Mouse (Mus musculus) adrenal gland, adult 8-10 months (tissue): ENCODE measurements around the gene Camta1. TPM values are rescaled to one million over a fixed set of nuclear protein-coding genes. Genes with fewer than 3 reads are reported as not detected.
A peak's percentile ranks its signal among the peaks of the same experiment; 100 is the strongest.

Experiments used
- DNase-seq: peaks from one replicate; pipeline ENCODE4 v3.0.0; 2022
- total RNA-seq, 4 experiments: library from RNA; stranded (reverse); gene quantifications; 2 replicates each; pipeline ENCODE4 v1.2.4; 2022

Gene Camta1
- total RNA-seq, 4 experiments from 2014 or later = 23.6 to 59.6 (median 36.5) TPM

GRCm38 (mm10) chr4:151141196-151141880 lies 720.3 kb downstream of the Camta1 start:
- DNase-seq = peak; percentile 82

DNA sequence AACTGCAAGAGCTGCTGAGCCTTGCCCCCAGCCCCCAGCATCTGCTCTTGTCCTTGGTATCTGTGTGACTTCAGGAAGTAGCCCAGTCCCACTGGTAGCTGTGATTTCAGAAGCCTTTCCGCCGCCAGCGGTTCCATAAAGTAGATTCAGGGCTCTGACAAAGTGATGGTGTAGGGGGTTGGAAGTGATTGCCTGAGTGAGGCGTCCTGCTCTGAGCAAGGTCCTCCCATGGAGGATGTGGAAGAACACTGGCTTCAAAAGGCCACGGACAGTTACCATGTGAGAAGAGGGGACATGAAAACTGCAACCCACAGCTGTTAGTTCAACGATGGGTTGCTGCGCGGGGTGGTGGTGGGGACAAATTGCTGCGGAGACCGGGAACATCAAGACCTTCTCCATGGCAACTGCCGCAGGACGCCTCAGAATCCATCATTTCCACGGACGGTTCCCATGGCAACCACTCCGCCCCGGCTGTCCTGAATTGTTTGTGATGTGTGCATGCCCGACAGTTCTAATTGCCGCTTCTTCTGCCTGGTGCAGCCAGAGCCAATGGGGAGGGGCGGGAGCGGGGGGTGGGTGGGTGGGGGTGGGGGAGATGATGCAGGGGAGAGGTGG lies 721.2 kb downstream of the Camta1 start:
- no peak for DNase-seq

GRCm38 (mm10) chr4:151139053-151139840 lies 722.4 kb downstream of the Camta1 start:
- peak; percentile 41 for DNase-seq

GRCm38 (mm10) chr4:151138586-151138985 lies 723.1 kb downstream of the Camta1 start:
- DNase-seq = no peak

DNA sequence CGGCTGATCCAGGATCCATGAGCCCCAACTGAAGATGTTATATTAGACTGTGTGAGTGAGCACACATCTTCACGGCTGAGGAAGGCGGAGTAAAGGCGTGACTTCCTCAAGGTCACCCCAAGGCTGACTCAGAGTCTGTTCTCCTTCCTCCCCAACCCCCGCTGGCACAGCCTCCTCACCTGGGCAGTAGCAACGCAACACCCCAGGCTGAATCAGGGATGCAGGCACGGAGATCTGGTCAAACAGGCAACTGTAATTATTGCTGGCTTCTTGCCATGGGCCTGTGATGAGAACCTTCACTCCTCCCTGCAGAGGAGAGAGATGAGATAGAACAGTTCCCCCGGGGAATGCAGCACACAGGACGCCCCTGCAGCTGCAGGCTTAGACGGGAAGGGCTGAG lies 723.5 kb downstream of the Camta1 start:
- DNase-seq = no peak

DNA sequence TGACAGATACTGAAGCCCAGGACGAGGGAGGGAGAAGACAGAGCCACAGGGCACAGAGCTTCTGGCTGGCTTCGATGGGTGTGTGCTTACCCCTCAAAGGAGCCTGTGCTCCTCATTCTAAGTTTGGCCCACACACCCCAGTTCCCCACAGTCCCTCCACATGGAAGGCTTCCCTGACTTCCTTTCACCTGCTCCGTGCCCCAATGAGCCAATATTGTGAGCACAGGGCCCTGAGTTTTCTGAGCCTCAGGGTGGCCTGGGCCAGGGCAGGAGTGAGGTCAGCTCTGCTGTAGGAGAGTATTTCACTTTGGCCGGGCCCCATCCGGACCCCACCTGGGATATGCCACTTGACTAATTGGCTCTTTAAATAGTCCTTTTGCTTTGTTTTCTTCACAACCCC lies 724.0 kb downstream of the Camta1 start:
- no peak for DNase-seq

DNA sequence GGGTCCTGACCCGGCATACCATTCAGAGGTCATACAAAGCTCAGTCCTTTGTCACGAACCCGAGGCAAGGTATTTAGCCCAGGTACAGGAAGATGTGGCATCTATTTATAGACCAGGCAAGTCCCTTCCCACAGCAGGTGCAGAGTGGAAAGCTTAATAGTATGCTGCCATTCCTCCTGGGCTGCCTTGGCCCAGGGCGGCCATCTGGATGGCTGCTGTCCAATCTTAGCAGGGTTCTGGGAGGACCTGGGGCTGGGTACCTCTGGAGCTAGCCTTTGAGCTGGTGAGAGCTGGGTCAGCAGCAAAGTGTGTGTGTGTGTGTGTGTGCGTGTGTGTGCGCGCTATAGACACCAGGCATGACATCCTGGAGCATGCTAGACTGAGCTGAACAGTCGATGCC lies 726.2 kb downstream of the Camta1 start:
- no peak for DNase-seq

DNA sequence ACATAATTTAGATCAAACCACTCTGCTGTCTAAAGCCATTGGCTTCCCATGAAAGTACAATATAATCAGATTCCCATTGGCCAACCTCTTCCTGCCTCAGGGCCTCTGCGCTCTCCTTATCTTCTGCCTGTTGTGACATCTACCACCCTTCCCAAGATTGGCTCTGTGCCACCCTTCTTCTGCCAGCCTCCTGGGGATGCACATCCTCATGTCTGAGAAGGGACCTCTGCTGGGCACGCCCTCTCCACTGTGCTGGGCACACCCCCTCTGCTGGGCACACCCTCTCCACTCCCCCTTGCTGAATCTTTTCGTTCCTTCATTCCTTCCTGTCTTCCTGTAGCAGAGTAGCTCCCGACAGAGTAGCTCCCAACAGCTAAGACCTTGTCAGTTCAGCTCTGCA lies 727.9 kb downstream of the Camta1 start:
- no peak for DNase-seq

- DNase-seq = no peak
Observed at GRCm38 (mm10) chr4:151132493-151132892, 729.2 kb downstream of the Camta1 start.

- DNase-seq = no peak
Observed at GRCm38 (mm10) chr4:151130756-151131490, 730.8 kb downstream of the Camta1 start.

- DNase-seq = no peak
Observed at GRCm38 (mm10) chr4:151129725-151130557, 731.7 kb downstream of the Camta1 start.

DNA sequence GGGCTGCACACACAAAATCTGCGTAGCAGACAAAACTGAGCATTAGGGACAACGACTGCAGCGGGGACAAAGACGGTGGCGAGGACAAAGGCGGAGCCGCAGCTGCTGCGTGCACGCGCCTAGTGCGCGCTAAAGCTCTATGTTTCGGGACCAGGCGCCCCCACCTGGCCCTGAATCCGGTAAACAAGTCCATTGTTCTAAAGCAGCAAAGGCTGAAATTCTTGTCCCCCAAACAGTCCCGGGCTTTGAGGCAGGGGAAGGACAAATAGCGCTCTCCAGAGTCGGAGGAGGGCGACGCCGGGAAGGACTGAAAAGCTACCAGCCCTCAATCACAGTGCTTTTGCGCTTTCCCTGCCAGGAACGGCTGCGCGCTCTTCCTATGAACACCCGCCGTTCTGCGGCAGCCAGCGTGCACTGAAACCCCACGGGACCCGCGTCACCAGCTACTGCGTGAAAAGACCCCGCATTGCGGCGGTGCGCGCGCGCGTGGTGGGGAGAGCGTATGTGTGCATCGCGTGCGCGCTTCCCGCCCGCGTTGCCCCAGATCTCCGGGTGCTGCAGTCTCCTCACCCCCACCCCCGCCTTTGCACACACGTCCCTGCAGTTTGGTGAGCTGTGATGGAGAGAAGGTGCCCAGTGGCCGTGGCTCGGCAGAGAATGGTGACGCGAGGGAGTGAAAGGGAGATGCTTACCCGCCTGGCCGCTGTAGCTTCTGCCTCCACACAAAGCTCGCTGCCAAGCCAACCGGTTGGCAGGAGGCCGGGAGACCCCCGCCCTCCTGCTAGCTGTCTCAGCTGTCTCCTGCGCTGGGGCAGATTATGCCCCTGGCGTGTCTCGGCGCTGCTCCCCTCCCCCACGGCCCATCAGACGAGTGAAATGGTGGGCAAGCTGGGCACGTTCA lies 732.8 kb downstream of the Camta1 start:
- no peak for DNase-seq

DNA sequence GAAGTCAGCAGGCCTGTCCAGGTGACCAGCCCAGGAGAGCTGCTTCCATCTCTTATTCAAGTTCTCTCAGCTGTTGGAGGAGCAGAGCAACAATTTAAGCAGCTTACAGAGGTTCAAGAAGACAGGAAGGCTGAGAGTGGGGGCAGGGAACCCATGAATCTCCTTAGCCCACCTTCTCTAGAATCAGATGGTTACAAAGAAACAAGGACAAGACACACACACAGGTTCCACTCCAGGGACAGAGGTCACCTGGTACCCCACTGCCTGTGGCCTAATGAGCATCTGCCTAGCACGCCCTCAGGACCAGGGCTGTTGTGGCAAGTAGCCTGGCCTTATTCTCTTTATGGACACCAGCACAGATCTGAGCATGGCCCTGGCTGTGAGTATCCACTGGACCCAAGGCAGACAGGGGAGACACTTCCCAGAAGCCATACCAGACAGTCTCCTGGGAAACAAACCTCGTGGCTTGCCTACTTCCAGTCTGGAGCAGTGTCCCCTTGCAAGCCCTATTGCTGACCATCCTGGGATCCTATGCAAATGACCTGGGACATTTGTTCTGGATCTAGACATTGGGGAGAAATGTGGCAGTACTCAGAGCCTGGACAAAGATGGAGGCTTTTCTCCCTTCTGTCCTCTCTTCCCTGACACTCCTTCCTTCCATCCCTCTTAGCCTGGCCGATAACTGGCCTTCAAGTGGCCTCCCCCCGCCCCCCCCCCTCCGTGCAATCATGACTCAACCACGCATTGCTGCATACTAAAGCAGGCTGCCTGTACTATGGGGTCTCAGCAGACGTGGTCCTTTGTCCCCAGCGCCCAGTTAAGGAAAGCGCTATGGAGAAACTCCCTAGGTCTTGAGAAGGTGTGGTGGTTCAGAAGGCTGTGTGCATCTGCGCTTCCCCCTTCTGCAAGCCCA lies 733.8 kb downstream of the Camta1 start:
- no peak for DNase-seq

DNA sequence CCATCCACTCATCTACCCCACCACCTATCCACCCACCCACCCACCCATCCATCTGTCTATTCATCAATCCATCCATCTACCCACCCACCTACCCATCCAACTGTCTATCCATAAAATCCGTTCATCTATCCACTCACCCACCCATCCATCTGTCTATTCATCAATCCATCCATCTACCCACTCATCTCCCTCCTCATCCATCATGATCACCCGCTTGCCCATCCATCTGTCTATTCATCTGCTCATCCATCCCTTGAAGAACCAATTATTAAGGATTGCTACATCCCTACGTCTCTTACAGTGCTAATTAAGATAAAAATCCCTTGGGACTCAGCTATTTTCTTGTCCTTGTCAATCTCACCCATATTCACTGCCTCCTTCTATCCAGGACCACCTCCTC lies 742.8 kb downstream of the Camta1 start:
- no peak for DNase-seq

- DNase-seq = no peak
Observed at GRCm38 (mm10) chr4:151114574-151114973, 747.1 kb downstream of the Camta1 start.

GRCm38 (mm10) chr4:151111226-151111625 lies 750.5 kb downstream of the Camta1 start:
- no peak for DNase-seq

- no peak for DNase-seq
Observed at GRCm38 (mm10) chr4:151108834-151109241, 752.8 kb downstream of the Camta1 start.

DNA sequence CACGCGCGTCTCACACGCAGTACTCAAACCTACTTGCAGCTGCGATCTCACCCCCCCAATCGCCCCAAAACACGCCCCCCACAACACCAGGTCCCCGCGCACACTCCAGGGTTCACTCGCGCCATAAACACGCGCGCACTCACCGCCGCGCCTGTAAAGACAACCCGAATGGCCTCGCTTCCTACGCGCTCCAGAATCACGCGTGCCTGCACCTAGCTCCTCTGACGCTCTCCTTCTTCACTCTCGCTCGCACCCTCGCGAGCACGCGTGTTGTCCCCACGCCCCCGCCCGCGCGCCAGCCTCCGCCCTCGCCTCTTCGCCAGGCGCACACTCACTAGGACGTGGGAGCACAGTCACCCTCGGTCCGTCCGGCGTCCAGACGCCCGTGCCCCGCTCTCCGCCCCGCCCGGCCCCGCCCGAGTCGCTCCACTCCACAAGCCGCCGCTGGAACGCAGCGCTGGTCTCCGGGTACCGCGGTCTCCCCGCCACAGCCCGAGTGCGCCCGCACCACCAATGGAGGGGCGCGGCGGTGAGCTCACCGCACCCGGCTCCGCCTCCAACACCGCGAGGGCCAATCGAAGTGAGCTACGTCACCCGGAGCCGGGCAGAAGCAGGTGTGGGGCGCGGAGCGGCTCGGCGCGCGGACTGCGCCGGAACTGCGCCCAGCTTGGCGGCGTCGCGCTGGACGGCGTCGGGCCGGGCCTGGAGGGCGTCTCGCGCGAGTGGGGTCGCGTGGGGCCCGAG lies 753.5 kb downstream of the Camta1 start:
- DNase-seq = peak; percentile 73
